Mouse (Mus musculus) olfactory bulb, adult 2 months (tissue): ENCODE results near the gene Usp36.

Source experiments
- CTCF ChIP-seq: fragments of 200-500 bp; IDR thresholded peaks from 2 replicates; pipeline ENCODE4 v1.5.1; 2012; ENCODE audit warnings: low read depth, mild to moderate bottlenecking, low read length, moderate library complexity; ENCODE audit not compliant: insufficient read depth
- POLR2A ChIP-seq: fragments of 200-500 bp; IDR thresholded peaks from 2 replicates; pipeline ENCODE4 v1.6.1; 2012; ENCODE audit warnings: mild to moderate bottlenecking, low read depth, low read length, moderate library complexity; ENCODE audit not compliant: insufficient read depth

GRCm38 (mm10) chr11:118220561-118221262 is 69.3 kb downstream of the Usp36 start:
- TF ChIP-seq CTCF (no peak), POLR2A (no peak)
